8 mouse cellular contexts compared by ENCODE assay signal in the genomic region with DNA sequence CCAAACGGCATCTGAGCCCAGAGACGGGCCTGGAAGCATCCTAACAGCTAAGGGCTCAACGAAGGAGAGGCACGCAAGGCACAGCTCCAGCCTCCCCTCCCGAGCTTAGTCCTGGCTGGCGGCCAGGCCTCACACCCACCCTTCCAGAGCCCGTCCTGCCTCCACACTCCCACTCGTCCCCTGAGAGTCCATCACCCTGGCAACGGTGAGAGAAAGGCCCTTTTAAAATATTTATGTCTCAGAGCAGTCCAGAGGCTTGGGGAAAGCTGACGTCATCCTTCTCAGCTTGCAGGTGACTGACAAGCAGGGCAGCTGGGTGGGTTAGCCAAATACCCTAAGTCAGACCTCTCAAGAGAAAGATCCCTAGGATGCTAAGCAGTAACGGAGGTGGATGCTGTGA. TPM values are rescaled to one million over a fixed set of nuclear protein-coding genes. Genes with fewer than 3 reads are reported as not detected.
A peak's percentile ranks its signal among the peaks of the same experiment; 100 is the strongest.
DNase-seq lines count a peak whose midpoint lies in the region; ATAC-seq lines count a peak whose summit lies in the region.

No protein-coding gene starts in this region.

- peaks cover 59% of the 10 kb centered on the region for H3K36me3 ChIP-seq in heart, embryonic 10.5 days
- peaks cover 51% of the 10 kb centered on the region for H3K36me3 ChIP-seq in liver, embryonic 12.5 days

- no peak overlapping the region for H3K9ac ChIP-seq in liver, embryonic 12.5 days

- H3K9me3 ChIP-seq in heart, embryonic 10.5 days, result no peaks in the 10 kb centered on the region
- H3K9me3 ChIP-seq in liver, embryonic 12.5 days (replicated peaks), result no peaks in the 10 kb centered on the region

- peak; percentile 69 to 82 for DNase-seq in cerebellum, postnatal 10 days
- no peak for DNase-seq in cerebellum, adult 9-10 months
- DNase-seq in fibroblast of lung, adult 2 months (ENCODE audit: low read depth), result peak; percentile 24
- peak; percentile 91 for DNase-seq in heart, embryonic 10.5 days (ENCODE audit: low spot score)
- DNase-seq in kidney, postnatal 36 days, result peak; percentile 19 to 35
- DNase-seq in ovary, postnatal 10 days (ENCODE audit: low spot score), result peak; percentile 48
- no peak for DNase-seq in thymus, postnatal 10 days (ENCODE audit: low spot score in 2 of 2)

- peak overlapping the region; percentile 48 for H3K27ac ChIP-seq in heart, embryonic 10.5 days
- no peak overlapping the region for H3K27ac ChIP-seq in liver, embryonic 12.5 days

- H3K4me2 ChIP-seq in liver, embryonic 12.5 days, result no peak overlapping the region

- H3K4me1 ChIP-seq in heart, embryonic 10.5 days, result peaks cover 15% of the 10 kb centered on the region; the same call in 1 of the 2 replicates
- peaks cover 14% of the 10 kb centered on the region for H3K4me1 ChIP-seq in liver, embryonic 12.5 days

- no peak overlapping the region for H3K4me3 ChIP-seq in heart, embryonic 10.5 days
- H3K4me3 ChIP-seq in liver, embryonic 12.5 days, result no peak overlapping the region

- H3K27me3 ChIP-seq in heart, embryonic 10.5 days (ENCODE audit: insufficient read depth, poor library complexity, severe bottlenecking), result no peaks in the 10 kb centered on the region
- no peaks in the 10 kb centered on the region for H3K27me3 ChIP-seq in liver, embryonic 12.5 days (replicated peaks)

- WGBS in heart, embryonic 10.5 days, result 35% methylated on average over 11 of the region's 11 CpGs
- 62% methylated on average over 11 of the region's 11 CpGs for WGBS in liver, embryonic 12.5 days (ENCODE audit: insufficient replicate concordance)

- ATAC-seq in liver, embryonic 12.5 days, result peak; percentile 25; the same call in 1 of the 2 replicates

RNA-seq across cellular contexts. Expression of a gene that starts 5.8 kb away (rescaled TPM):
- polyA plus RNA-seq in heart, embryonic 10.5 days (2016; fragmentation: Nextera tagmentation; extraction: Ambion mirVana), result 8.2 and 12.2 TPM in 2 replicates
- polyA plus RNA-seq in liver, embryonic 12.5 days (2016; fragmentation: Nextera tagmentation; extraction: Ambion mirVana), result 4.9 and 6.0 TPM in 2 replicates

RNA-seq across cellular contexts. Expression of a gene that starts 29.9 kb away (rescaled TPM):
- 13.6 and 17.2 TPM in 2 replicates for polyA plus RNA-seq in heart, embryonic 10.5 days (2016; fragmentation: Nextera tagmentation; extraction: Ambion mirVana)
- polyA plus RNA-seq in liver, embryonic 12.5 days (2016; fragmentation: Nextera tagmentation; extraction: Ambion mirVana), result 10.0 and 10.3 TPM in 2 replicates

RNA-seq across cellular contexts. Expression of a gene that starts 39.6 kb away (rescaled TPM):
- 93.7 and 115 TPM in 2 replicates for polyA plus RNA-seq in heart, embryonic 10.5 days (2016; fragmentation: Nextera tagmentation; extraction: Ambion mirVana)
- 59.4 and 60.2 TPM in 2 replicates for polyA plus RNA-seq in liver, embryonic 12.5 days (2016; fragmentation: Nextera tagmentation; extraction: Ambion mirVana)

Comparison
In these comparisons a context has a peak if more than half of its experiments do, and no peak if none do; other contexts are left out.
1. DNase-seq: peak in cerebellum, postnatal 10 days (2 of 2), fibroblast of lung, adult 2 months (single experiment), heart, embryonic 10.5 days (single experiment), kidney, postnatal 36 days (2 of 2) and ovary, postnatal 10 days (single experiment); none in cerebellum, adult 9-10 months (single experiment) and thymus, postnatal 10 days (0 of 2).